Mouse (Mus musculus) left cerebral cortex, postnatal 4 days (tissue): ENCODE data around the gene Diras1. TPM values are rescaled to one million over a fixed set of nuclear protein-coding genes. Genes with fewer than 3 reads are reported as not detected.

ENCODE experiments used
- DNase-seq: peaks from one replicate; pipeline ENCODE4 v3.0.0-alpha.2; 2022
- intact Hi-C: fragments of 180-260 bp; cut with DNase I; formaldehyde crosslinking; loops from one replicate; pipeline ENCODE4 v1.15.1; 2025
- total RNA-seq, 2 experiments: library from RNA; stranded (reverse); gene quantifications; 2 replicates each; pipeline ENCODE4 v1.2.3; 2021

Gene Diras1
- total RNA-seq, 2 experiments from 2014 or later, result 104 to 111 TPM

DNA sequence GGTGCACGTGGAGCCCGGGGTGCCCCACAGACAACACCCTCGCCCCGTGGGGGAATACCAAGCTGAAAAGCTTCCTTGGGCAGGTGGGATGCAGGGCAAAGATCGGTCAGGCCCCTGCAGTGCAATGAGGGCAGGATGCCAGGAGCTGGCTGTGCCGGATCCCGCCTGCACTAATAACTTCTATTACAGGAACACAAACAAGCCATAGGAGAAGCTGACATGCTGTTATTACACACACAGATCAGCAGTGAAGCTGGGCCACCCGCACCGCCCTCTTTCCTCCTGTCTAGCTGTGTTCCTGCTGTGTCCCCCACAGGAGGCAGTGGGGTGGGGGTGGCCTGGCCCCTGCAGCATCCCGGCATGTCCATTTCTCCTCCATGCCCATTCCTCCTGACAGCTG lies 3.6 kb upstream of the Diras1 start:
- intact Hi-C loops, result no loop called here
- peak; percentile 33 for DNase-seq

DNA sequence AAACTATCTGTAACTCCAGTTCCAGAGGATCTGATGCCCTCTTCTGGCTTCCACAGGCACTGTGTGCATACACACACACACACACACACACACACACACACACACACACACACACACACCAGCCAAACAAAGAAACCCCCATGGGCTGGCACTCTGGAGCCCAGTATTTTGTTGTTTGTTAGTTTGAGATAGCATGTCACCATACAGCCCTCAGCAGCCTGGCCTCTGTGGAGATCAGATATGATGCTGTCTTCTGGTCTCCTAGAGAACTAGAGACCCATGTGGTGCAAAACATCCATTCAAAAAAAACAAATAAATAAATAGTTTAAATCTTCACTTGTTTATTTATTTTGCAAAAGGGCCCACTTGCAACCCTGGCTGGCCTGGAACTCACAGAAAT lies 2.8 kb upstream of the Diras1 start:
- no peak for DNase-seq

DNA sequence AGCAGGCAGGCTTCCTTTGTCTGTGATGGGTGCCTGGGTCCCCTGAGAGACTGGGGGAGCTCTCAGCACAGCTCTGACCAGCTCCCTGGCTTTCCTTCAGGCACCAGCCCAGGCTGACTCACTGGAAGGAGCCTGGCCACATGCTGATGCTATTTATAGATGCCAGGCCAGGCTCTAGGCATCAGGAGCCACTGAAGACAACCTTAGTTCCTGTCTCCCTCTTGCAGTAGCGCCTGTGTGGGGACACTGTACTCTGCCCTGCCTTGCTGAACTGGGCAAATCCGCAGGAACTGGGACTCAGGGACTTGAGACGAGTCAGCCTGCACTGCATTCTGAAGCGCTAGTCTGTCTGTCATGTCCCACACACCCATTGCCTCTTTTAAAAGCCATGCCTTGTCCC lies 1.9 kb upstream of the Diras1 start:
- intact Hi-C loops, result no loop called here
- no peak for DNase-seq

More for the DNA sequence above, 2.8 kb upstream of the Diras1 start:
- intact Hi-C loops, result no loop called here

DNA sequence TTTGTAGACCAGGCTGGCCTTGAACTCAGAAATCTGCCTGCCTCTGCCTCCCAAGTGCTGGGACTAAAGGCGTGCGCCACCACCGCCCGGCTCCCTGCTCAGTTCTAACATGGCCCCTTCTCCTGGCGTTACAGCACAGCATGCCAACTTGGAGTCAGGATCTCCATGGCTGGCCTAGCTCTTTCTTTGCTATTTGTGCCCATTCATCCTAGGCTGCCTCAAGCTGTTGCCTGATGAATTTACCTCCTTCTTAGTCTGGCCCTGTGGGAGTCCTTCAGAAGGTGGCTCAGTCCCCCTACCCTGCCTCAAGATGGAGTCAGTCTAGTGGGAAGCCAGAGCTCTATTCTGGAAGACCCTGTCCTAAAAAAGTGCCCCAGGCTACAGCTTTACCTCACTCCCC lies 1.4 kb upstream of the Diras1 start:
- intact Hi-C loops, result no loop called here
- no peak for DNase-seq

DNA sequence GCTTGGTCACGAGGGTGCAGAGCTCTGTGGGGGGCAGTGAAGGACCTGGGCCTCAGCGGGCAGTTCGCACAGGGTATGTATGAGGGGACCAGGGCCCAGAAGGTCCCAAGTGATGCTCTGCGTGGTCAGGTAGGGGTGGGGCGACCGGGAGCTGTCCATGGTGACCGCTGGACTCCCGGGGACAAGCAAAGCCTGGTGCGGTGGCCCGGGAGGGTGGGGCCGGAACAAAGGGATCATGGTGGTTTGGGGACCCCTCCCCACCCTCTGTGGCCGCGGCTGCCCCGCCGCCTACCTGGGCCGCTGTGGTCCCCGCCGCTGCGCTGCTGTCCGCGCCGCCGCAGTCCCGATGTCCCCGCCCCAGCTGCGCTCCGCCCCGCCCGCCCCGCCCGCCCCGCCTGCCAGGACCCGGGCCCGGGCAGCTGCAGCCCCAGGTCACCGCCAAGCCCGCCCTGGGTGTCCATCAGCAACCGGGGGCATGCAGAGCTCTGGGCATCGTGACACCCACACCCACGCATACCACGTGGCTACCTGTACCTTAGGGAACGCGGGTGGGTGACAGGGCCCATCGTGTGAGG lies 328 bp downstream of the Diras1 start:
- DNase-seq, result no peak
- intact Hi-C loops, result no loop called here

DNA sequence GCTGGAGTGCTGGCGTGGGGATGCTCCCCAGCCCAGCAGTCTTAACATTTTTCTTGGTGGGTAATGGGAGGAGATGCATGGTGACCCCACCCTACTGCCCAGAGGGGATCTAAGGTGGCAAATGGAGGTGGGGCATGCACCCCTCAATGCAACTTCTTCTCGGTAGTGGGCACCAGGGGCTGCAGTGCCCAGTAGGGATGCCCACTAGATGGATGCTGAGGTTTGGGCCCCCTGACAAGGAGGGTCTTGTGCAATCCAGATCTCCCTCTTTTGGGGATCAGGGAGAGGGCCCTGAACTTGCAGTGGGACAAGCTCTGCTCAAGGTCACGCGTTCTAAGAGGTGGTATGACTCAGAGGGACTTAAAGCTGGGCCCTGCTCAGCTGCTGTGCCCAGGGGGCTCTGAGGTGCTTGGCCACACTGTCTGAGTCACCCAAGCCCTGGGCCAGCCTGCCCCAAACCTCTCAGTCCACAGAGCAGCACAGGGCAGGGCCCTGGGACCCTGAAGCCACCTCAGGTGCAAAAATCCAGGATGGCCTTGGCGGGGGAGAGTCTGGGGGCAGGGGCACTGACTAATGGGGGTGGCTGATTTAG lies 1.0 kb downstream of the Diras1 start:
- no peak for DNase-seq
- intact Hi-C loops, result no loop called here

DNA sequence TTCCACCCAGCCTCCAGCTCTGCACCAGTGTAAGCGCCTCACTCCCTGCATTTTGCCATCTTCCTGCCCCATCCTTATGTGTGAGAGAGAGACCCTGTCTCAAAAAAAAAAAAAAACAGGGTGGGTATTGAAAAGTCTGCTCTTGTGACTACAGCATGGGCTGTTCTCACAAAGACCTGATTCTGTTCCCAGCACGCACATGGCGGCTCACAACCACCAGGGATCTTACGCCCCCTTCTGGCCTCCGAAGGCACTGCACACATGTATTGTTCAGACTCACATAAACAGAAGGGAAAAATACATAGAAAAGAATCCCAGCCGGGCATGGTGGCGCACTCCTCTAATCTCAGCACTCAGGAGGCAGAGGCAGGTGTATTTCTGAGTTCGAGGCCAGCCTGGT lies 2.7 kb downstream of the Diras1 start:
- intact Hi-C loops, result no loop called here
- no peak for DNase-seq

DNA sequence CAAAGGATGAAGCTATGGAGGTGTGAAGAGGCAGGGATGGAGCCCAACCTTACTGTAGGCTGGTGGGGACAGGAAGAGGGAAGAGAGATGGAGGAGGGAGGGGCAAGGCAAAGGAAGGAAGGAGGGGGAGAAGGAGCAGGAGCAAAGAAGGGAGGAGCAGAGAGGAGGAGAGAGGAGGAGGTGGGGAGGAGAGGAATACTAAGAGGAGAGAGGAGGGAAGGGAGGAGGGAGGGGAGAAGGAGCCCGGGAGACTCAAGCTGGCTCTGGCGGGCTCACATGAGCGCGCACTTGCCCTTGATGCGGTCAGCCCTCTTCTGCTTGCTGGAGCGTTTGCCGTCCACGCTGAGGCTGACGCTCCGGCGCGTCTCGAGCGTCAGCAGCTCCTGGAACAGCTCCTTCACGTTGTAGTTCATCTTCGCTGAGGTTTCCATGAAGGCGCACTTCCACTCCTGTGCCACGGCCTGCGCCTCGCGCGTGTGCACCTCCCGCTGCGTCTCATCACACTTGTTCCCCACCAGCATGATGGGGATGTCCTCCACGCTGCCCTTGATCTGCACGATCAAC lies 3.8 kb downstream of the Diras1 start:
- intact Hi-C loops, result no loop called here
- DNase-seq, result no peak

DNA sequence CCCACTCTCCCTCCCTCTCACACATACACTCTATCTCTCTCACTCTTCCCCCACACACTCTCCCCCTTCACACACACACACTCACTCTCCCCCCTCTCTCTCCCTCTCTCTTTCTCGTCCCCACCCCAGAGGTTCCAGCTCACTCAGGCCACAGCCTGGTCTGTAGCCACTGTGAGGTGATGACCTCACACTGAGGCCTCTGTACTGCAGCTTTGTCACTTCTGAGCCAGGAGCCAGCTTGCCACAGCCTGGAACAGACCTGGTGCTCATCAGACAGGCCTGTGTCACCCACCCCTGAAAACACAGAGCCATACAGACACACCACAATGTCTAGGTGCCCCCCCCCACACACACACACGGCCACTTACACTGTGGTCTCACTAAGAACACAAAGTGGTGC lies 5.3 kb downstream of the Diras1 start:
- intact Hi-C loops, result no loop called here
- no peak for DNase-seq

DNA sequence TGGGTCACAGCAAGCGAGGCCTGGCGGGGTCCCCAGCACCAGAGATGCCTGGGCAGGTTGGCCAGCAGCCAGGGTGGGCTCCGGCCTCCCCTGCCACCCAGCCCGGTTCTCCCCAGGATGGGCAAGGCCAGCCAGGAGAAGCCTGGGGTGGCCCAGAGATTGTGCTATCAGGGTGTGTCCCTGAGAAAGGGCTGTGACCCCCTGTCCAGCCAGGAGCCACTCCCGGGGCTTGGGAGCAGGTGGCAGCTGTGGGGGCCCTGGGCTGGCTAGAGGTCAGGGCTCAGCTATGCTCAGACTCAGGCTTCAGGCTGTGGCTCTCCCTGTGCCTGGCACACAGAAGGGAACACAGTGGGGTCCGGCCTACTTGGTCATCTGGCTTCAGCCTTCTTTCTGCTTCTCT lies 5.8 kb downstream of the Diras1 start:
- intact Hi-C loops, result no loop called here
- DNase-seq, result no peak

DNA sequence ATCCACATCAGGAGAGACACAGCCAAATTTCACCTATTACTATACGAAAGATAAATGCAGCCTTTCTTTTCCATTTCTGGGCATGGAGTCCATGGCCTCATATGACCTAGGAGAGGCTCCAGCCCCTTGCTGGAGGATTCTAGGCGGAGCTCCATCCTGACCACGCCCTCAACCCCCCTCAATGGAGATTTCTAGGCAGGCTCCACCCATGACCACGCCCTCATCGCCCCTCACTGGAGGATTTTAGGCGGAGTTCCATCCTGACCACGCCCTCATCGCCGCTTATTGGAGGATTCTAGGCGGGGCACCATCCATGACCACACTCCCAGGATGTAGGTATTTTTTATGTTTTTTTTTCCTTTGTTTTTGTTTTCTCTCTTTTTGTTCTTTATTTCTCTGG lies 7.1 kb downstream of the Diras1 start:
- peak; percentile 53 for DNase-seq

DNA sequence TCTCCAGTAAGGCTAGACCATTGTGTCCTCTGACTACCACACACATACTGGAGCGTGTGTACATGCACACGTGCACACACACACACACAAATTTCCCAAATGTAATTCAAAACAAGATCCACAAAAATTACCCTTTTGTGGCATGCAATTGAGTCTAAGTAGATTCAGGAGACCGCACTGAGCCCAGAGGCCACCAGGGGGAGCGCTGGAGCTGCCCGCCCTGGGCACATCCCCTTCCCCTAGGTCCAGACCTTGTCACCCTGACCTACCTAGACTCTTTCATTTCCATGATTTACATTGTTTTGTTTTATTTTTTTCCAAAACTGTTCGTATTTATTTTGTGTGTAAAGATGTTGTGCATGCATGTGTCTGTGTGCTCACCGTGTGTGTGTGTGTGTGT lies 8.8 kb downstream of the Diras1 start:
- intact Hi-C loops, result no loop called here
- peak; percentile 76 for DNase-seq

More for the DNA sequence above, 7.1 kb downstream of the Diras1 start:
- intact Hi-C loops, result no loop called here

DNA sequence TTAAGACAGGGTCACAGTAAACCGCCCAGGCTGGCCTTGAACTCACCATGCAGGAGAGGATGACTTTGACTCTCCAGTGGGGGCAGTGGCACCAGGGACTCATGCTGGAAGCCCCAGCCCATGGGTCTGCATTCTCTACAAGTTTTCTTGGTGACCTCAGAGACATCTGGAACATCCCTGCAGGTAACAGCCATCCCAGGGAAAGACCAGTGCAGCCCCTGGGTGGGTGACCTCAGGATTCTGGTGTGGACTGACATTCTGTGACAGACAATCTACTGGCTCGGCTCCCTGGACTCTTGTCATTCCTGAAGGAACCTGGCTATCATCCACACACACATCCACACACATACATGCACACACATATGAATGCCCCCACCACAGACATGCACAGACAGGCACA lies 9.8 kb downstream of the Diras1 start:
- intact Hi-C loops, result no loop called here
- no peak for DNase-seq

DNA sequence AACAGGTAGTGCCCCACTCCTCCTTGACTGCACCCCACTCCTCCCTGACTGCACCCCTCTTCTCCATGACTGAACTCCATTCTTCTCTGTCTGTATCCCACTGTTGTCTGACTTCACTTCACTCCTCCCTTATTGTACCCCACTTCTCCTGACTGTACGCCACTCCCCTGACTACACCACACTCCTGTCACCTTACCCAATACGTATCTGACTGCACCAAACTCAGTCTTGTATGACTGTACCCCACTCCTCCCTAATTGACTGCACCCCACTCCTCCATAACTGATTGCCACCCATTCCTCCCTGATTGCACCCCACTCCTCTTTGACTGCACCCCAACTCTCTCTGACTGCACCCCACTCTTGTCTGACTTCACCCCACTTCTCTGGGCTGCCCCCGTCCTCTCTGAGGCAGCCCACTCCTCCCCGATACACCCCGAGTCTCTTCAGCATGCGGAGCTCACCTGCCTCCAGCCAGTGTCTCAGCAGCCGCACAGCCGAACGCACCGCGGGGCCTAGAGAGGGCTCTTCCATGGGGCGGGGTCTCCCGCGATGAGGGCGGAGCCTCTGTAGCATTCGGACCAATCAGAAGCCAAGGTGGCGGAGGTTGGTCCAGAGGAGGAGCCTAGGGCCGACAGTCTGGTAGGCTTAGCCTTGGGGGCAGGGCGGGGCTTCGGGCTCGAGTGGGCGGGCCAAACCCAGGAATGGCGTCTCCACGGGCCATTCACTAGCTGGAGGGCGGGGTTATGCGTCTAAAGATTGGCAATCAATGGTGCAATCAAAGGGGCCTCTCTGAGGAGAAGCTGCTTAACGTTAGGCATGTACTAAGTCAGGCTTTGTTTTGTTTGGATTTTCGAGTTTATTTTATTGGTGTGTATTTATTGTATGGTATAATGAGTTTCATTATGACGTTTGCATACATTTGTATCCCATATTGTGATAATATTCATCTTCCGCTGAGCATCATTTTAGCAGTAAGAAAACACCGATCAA lies 10.8 kb downstream of the Diras1 start, which contains the start of gene Gng7:
TSS of gene Gng7 (minus strand) at position 553 of the 992 bp plus-strand sequence.
- intact Hi-C loops, result no loop called here
- peak; percentile 99 for DNase-seq

DNA sequence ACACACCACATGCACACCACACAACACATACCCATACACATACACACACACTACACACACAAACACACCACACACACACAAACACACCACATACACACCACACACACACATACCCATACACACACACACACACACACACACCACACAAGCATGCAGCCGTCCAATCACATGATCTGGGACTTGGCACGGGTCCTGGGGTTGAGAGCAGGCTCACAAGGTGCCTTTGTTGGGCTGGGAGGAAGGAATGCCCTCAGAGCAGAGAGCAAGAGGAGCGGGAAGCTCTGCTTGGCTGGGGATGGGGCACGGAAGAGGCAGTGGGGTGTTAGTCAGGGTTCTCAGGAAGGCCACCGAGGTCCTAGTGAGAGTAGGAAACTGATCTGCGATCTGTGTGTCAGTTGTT lies 14.6 kb downstream of the Diras1 start:
- intact Hi-C loops, result no loop called here
- DNase-seq, result peak; percentile 45

DNA sequence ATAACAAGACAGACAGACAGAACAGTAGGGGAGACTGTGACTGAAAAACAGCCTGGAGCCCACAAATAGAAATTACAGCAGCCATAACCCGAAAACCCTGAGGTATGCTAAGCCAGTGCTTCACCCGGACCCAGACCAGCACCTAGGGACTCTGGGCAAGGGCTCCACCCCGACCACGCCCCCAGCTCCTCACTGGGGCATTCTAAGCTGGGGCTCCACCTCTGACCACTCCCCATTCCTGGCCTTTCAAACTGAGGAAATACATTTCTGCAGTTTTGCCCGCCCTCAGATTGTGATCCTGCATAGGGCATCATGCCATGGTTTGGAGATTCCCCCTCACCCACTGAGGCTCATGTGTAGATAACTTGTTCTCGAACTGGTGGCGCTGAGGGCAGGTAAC lies 18.2 kb downstream of the Diras1 start:
- intact Hi-C loops, result no loop called here
- no peak for DNase-seq

DNA sequence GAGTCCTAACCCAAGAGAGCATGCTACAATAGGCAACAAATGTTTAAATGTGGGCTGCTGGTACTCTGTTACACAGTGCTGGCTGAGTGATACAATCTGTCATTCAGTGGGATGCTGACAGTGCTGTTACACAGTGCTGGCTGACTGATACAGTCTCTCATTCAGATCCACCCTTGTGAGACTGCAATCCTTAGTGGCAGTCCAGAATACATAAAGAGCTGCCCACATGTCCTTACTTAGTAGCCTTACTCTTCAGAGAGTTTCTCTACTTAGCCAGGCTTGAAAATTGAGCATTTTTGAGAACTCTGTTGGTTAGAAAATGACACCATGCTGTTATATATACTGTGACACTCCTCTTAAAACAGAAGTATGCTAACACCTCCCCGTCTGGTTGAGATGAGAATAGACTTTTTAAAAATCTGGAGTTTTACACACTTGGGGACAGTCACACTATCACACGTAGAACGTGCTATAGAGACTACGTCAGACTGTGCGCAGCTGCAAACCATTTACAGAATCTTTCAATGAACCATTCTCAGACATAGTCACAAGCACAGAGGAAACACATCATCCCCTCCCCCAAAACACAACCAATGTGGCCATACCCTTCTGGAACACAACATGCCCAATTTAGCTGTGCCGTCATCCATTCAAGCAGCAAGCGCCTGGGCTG lies 19.3 kb downstream of the Diras1 start:
- intact Hi-C loops, result no loop called here
- DNase-seq, result no peak

DNA sequence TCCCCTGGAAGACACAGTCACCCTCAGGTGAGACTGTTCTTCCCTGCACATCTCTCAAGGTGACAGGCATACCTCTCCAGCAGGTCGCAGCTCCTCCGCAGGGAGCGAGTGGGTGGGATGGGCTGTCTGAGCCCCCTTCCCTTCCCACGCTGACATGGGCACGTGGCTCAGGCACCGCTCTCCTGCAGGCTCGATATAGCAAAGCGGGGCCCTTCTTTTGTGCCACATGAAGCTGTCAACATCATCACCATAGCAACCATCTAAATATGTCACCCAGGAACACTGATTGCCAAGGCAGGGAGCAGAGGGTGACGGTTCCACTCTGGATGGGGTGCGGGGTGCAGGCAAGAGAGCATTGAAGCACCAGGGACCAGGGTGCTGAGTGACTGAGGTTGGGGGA lies 24.3 kb downstream of the Diras1 start:
- intact Hi-C loops, result loop anchor here (5.0 kb wide), 1 partner anchor 36 kb away; the partner anchor contains the start of gene Slc39a3
- no peak for DNase-seq

DNA sequence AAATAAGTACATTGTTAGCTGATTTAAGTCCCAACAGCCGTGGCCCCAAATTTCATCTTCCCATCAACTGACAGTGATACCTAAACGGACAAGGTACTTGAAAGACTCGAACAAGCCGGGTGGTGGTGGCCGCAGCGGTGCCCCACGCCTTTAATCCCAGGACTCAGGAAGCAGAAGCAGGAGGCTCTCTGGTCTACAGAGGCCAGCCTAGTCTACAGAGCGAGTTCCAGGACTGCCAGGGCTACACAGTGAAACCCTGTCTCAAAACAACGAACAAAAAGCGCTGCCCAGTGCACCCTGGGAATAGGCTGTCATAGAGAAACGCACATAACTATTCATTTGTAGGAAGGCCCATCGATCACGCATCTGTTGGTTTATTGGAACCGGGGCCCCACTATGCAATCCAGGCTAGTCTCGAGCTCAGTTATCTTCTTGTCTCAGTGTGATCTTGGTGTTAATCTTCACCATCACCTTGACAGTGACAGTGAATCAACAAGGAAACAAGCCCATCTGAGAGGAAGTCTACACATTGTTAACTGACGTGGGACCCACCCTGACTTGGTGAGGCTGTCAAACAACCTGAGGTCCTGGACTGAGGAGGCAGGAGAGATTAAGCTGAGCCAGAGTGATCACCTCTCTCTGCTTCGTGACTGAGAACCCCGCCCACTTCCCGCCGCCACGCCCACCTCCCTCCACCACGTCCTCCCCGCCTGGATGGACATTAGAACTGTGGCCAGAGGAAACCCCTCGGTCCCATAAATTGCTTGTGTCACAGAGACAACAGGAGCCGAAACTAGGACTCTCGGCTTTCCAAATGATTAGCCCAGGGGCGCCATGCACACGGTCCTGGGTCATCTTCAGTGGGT lies 25.0 kb downstream of the Diras1 start:
- intact Hi-C loops, result loop anchor here (5.0 kb wide), 1 partner anchor 37 kb away; the partner anchor contains the start of gene Slc39a3
- DNase-seq, result no peak
